Comparison of ENCODE assay signal across 11 mouse cellular contexts in genomic region chr4:83020759-83021555, GRCm38 (mm10). TPM values are rescaled to one million over a fixed set of nuclear protein-coding genes. Genes with fewer than 3 reads are reported as not detected.
DNase-seq lines count a peak whose midpoint lies in the region; ATAC-seq lines count a peak whose summit lies in the region.
"Had no signal": no experiment of that assay in that cellular context is flagged by ENCODE, and none has a peak within 500 bp of the region (broad histone marks: within the 10 kb centered on the region; RNA-seq: fewer than 3 reads in every experiment).

No protein-coding gene starts in this region.

- no peak overlapping the region for H3K4me2 ChIP-seq in midbrain, embryonic 13.5 days (replicated peaks)

- peaks cover 62% of the 10 kb centered on the region for H3K4me1 ChIP-seq in embryonic facial prominence, embryonic 10.5 days
- peaks cover 12% of the 10 kb centered on the region for H3K4me1 ChIP-seq in midbrain, embryonic 13.5 days (replicated peaks)

- WGBS in embryonic facial prominence, embryonic 10.5 days: 23% methylated on average over 15 of the region's 15 CpGs
- WGBS in midbrain, embryonic 13.5 days: 36% methylated on average over 15 of the region's 15 CpGs

- H3K4me3 ChIP-seq in embryonic facial prominence, embryonic 10.5 days: peak overlapping the region; percentile 29
- no peak overlapping the region for H3K4me3 ChIP-seq in midbrain, embryonic 13.5 days (replicated peaks)

- peak; percentile 66; the same call in 1 of the 2 replicates for ATAC-seq in common myeloid progenitor, adult 5-6 weeks (replicated peaks; ENCODE audit: low read depth, poor library complexity, severe bottlenecking)
- ATAC-seq in midbrain, embryonic 13.5 days: peak; percentile 72
- no peak for ATAC-seq in frontal cortex, adult (ENCODE audit: low TSS enrichment)
- ATAC-seq: inflammation-experienced regulatory T-cells, adult 6 months had no signal

- peaks cover 3% of the 10 kb centered on the region; the same call in 1 of the 2 replicates for H3K27me3 ChIP-seq in embryonic facial prominence, embryonic 10.5 days (replicated peaks; ENCODE audit: low read depth, poor library complexity, severe bottlenecking)
- no peaks in the 10 kb centered on the region for H3K27me3 ChIP-seq in midbrain, embryonic 13.5 days

- DNase-seq in embryonic facial prominence, embryonic 10.5 days (ENCODE audit: low spot score): peak; percentile 84
- peak; percentile 86 for DNase-seq in hindlimb bud, embryonic 11.5 days (ENCODE audit: extremely low spot score, low read depth, low spot score)
- no peak for DNase-seq in frontal cortex, postnatal 36 days (ENCODE audit: low spot score in 2 of 2)
- DNase-seq in thymus, postnatal 36 days: no peak
- DNase-seq: adrenal gland, postnatal 25 days; thymus, postnatal 4 days had no signal

- no peak overlapping the region for H3K9ac ChIP-seq in midbrain, embryonic 13.5 days (replicated peaks)

- H3K36me3 ChIP-seq in embryonic facial prominence, embryonic 10.5 days (replicated peaks): peaks cover 21% of the 10 kb centered on the region
- H3K36me3 ChIP-seq in midbrain, embryonic 13.5 days: no peaks in the 10 kb centered on the region

- no peaks in the 10 kb centered on the region for H3K9me3 ChIP-seq in embryonic facial prominence, embryonic 10.5 days
- H3K9me3 ChIP-seq in midbrain, embryonic 13.5 days: no peaks in the 10 kb centered on the region

- peak overlapping the region; percentile 81 for H3K27ac ChIP-seq in embryonic facial prominence, embryonic 10.5 days (replicated peaks)
- peak overlapping the region; percentile 26; the same call in 1 of the 2 replicates for H3K27ac ChIP-seq in midbrain, embryonic 13.5 days

RNA-seq across cellular contexts. Expression of gene Frem1, which starts 31.2 kb away (rescaled TPM):
- total RNA-seq in common myeloid progenitor, adult 5-6 weeks (2017): 0.92 TPM in 1 of 2 replicates, not detected in the other
- 15.0 and 15.5 TPM in 2 replicates for polyA plus RNA-seq in embryonic facial prominence, embryonic 10.5 days (2016; fragmentation: Nextera tagmentation; extraction: Ambion mirVana)
- polyA plus RNA-seq in midbrain, embryonic 13.5 days (2015; fragmentation: Nextera tagmentation; extraction: Ambion mirVana): 2.1 and 2.8 TPM in 2 replicates
- total RNA-seq: MEL had no signal
- polyA plus RNA-seq: inflammation-experienced regulatory T-cells, adult 6 months had no signal

Comparison
In these comparisons a context has a peak if more than half of its experiments do, and no peak if none do; other contexts are left out.
1. DNase-seq: peak in embryonic facial prominence, embryonic 10.5 days (single experiment) and hindlimb bud, embryonic 11.5 days (single experiment); none in frontal cortex, postnatal 36 days (0 of 2) and thymus, postnatal 36 days (0 of 2).